Mouse (Mus musculus) hindbrain, embryonic 10.5 days (tissue): ENCODE data around the gene Sept11. TPM values are rescaled to one million over a fixed set of nuclear protein-coding genes. Genes with fewer than 3 reads are reported as not detected.

Source experiments
- DNase-seq: peaks from one replicate; pipeline ENCODE4 v3.0.0-alpha.2; 2017; ENCODE audit warnings: low spot score
- H3K27ac ChIP-seq: fragments of 300-500 bp; sonication (generic); 2 replicates; pipeline ENCODE4 v1.5.1; 2016; ENCODE audit warnings: mild to moderate bottlenecking, moderate library complexity
- H3K27me3 ChIP-seq: fragments of 300-500 bp; sonication (generic); 2 replicates; pipeline ENCODE4 v1.6.1; 2016; ENCODE audit warnings: mild to moderate bottlenecking; ENCODE audit not compliant: poor library complexity, insufficient read depth, severe bottlenecking
- H3K36me3 ChIP-seq: fragments of 300-500 bp; sonication (generic); 2 replicates; pipeline ENCODE4 v1.6.1; 2016; ENCODE audit warnings: mild to moderate bottlenecking, moderate library complexity
- H3K4me1 ChIP-seq: fragments of 300-500 bp; sonication (generic); replicated peaks from 2 replicates; pipeline ENCODE4 v1.6.1; 2016; ENCODE audit warnings: mild to moderate bottlenecking
- H3K4me3 ChIP-seq: fragments of 300-500 bp; sonication (generic); 2 replicates; pipeline ENCODE4 v1.5.1; 2016; ENCODE audit warnings: mild to moderate bottlenecking, moderate library complexity
- H3K9me3 ChIP-seq: fragments of 300-500 bp; sonication (generic); 2 replicates; pipeline ENCODE4 v1.6.1; 2016; ENCODE audit warnings: mild to moderate bottlenecking, moderate library complexity
- WGBS: fragments of 180-500 bp; shearing (Covaris S2); methylation state at CpG from one replicate; pipeline ENCODE4 v1.1.7; 2016; 5-methylcytosine and 5-hydroxymethylcytosine counted together
- polyA plus RNA-seq: library from polyadenylated mRNA; unstranded; fragments of >200 nt; fragmentation: Nextera tagmentation; extraction: Ambion mirVana; gene quantifications from 2 replicates; pipeline ENCODE4 v1.2.1, GENCODE M21; 2016

Gene Sept11
- polyA plus RNA-seq, 1 experiment from 2014 or later: 237 TPM

- DNase-seq: no peak
- Histone ChIP-seq H3K27me3 (no peaks in the 10 kb centered on the region), H3K4me3 (no peak overlapping the region), H3K4me1 (peaks cover 44% of the 10 kb centered on the region), H3K36me3 (peaks cover 66% of the 10 kb centered on the region), H3K9me3 (0 out of 2 replicates have a peak, but pooled peaks cover 2% of the 10 kb centered on the region), H3K27ac (0 out of 2 replicates have a peak overlapping the region, but pooled peaks have one; percentile 40)
- 39% methylated on average over 8 of the region's 8 CpGs for WGBS
These were observed 8.1 kb downstream of the Sept11 start for GRCm38 (mm10) chr5:93101371-93101791.

GRCm38 (mm10) chr5:93103603-93104002 lies 10.4 kb downstream of the Sept11 start:
- no peak overlapping the region for H3K27ac ChIP-seq
- DNase-seq: no peak
- H3K4me3 ChIP-seq: no peak overlapping the region
- H3K4me1 ChIP-seq: peaks cover 22% of the 10 kb centered on the region
- H3K9me3 ChIP-seq: 0 out of 2 replicates have a peak, but pooled peaks cover 2% of the 10 kb centered on the region
- WGBS: 92% methylated on average over 8 of the region's 8 CpGs
- H3K27me3 ChIP-seq: no peaks in the 10 kb centered on the region
- peaks cover 61% of the 10 kb centered on the region for H3K36me3 ChIP-seq

- no peak for DNase-seq
- peaks cover 16% of the 10 kb centered on the region for H3K4me1 ChIP-seq
- H3K36me3 ChIP-seq: peaks cover 63% of the 10 kb centered on the region
- H3K4me3 ChIP-seq: no peak overlapping the region
- 83% methylated on average over 4 of the region's 5 CpGs for WGBS
- no peak overlapping the region for H3K27ac ChIP-seq
- 0 out of 2 replicates have a peak, but pooled peaks cover 2% of the 10 kb centered on the region for H3K9me3 ChIP-seq
- no peaks in the 10 kb centered on the region for H3K27me3 ChIP-seq
These were observed 12.0 kb downstream of the Sept11 start for GRCm38 (mm10) chr5:93104987-93105823.

GRCm38 (mm10) chr5:93106048-93106447 lies 12.8 kb downstream of the Sept11 start:
- 95% methylated on average over 4 of the region's 4 CpGs for WGBS
- H3K27me3 ChIP-seq: no peaks in the 10 kb centered on the region
- no peak overlapping the region for H3K4me3 ChIP-seq
- no peak for DNase-seq
- H3K27ac ChIP-seq: no peak overlapping the region
- H3K36me3 ChIP-seq: peaks cover 63% of the 10 kb centered on the region
- peaks cover 8% of the 10 kb centered on the region for H3K4me1 ChIP-seq
- H3K9me3 ChIP-seq: 0 out of 2 replicates have a peak, but pooled peaks cover 2% of the 10 kb centered on the region

GRCm38 (mm10) chr5:93108703-93109102 lies 15.5 kb downstream of the Sept11 start:
- Histone ChIP-seq H3K4me3 (no peak overlapping the region), H3K27me3 (no peaks in the 10 kb centered on the region), H3K27ac (no peak overlapping the region), H3K36me3 (peaks cover 58% of the 10 kb centered on the region), H3K9me3 (no peaks in the 10 kb centered on the region), H3K4me1 (no peaks in the 10 kb centered on the region)
- DNase-seq: no peak
- WGBS: 88% methylated on average over 4 of the region's 4 CpGs

- peaks cover 52% of the 10 kb centered on the region for H3K36me3 ChIP-seq
- H3K27ac ChIP-seq: no peak overlapping the region
- no peak overlapping the region for H3K4me3 ChIP-seq
- no peaks in the 10 kb centered on the region for H3K27me3 ChIP-seq
- peaks cover 5% of the 10 kb centered on the region for H3K4me1 ChIP-seq
- WGBS: 88% methylated on average over 2 of the region's 2 CpGs
- no peak for DNase-seq
- H3K9me3 ChIP-seq: no peaks in the 10 kb centered on the region
These were observed 16.3 kb downstream of the Sept11 start for GRCm38 (mm10) chr5:93109555-93109954.

- H3K4me1 ChIP-seq: peaks cover 16% of the 10 kb centered on the region
- no peak for DNase-seq
- H3K27ac ChIP-seq: no peak overlapping the region
- no peaks in the 10 kb centered on the region for H3K27me3 ChIP-seq
- H3K4me3 ChIP-seq: no peak overlapping the region
- H3K36me3 ChIP-seq: peaks cover 50% of the 10 kb centered on the region
- WGBS: 91% methylated on average over 3 of the region's 3 CpGs
- H3K9me3 ChIP-seq: no peaks in the 10 kb centered on the region
These were observed 19.1 kb downstream of the Sept11 start for GRCm38 (mm10) chr5:93112290-93112689.

GRCm38 (mm10) chr5:93113517-93113916 lies 20.3 kb downstream of the Sept11 start:
- no peak overlapping the region for H3K27ac ChIP-seq
- no peaks in the 10 kb centered on the region for H3K9me3 ChIP-seq
- DNase-seq: no peak
- peaks cover 56% of the 10 kb centered on the region for H3K36me3 ChIP-seq
- H3K4me1 ChIP-seq: peaks cover 19% of the 10 kb centered on the region
- 92% methylated on average over 5 of the region's 5 CpGs for WGBS
- no peak overlapping the region for H3K4me3 ChIP-seq
- H3K27me3 ChIP-seq: no peaks in the 10 kb centered on the region

GRCm38 (mm10) chr5:93114515-93114914 lies 21.3 kb downstream of the Sept11 start:
- Histone ChIP-seq H3K4me3 (no peak overlapping the region), H3K27ac (peak overlapping the region; percentile 40; the same call in 1 of the 2 replicates), H3K9me3 (no peaks in the 10 kb centered on the region), H3K36me3 (peaks cover 53% of the 10 kb centered on the region), H3K4me1 (peaks cover 19% of the 10 kb centered on the region), H3K27me3 (no peaks in the 10 kb centered on the region)
- 70% methylated on average over 6 of the region's 6 CpGs for WGBS
- DNase-seq: no peak

GRCm38 (mm10) chr5:93115059-93115458 lies 21.8 kb downstream of the Sept11 start:
- no peak overlapping the region for H3K4me3 ChIP-seq

GRCm38 (mm10) chr5:93115854-93116253 lies 22.6 kb downstream of the Sept11 start:
- Histone ChIP-seq H3K27ac (no peak overlapping the region), H3K27me3 (no peaks in the 10 kb centered on the region), H3K4me1 (peaks cover 25% of the 10 kb centered on the region), H3K9me3 (no peaks in the 10 kb centered on the region), H3K36me3 (peaks cover 40% of the 10 kb centered on the region), H3K4me3 (no peak overlapping the region)
- no peak for DNase-seq
- 87% methylated on average over 13 of the region's 13 CpGs for WGBS

More at GRCm38 (mm10) chr5:93115059-93115458, 21.8 kb downstream of the Sept11 start:
- Histone ChIP-seq H3K9me3 (no peaks in the 10 kb centered on the region), H3K27ac (no peak overlapping the region), H3K36me3 (peaks cover 48% of the 10 kb centered on the region), H3K27me3 (no peaks in the 10 kb centered on the region), H3K4me1 (peaks cover 19% of the 10 kb centered on the region)
- WGBS: 77% methylated on average over 6 of the region's 6 CpGs
- no peak for DNase-seq

- H3K27me3 ChIP-seq: no peaks in the 10 kb centered on the region
- no peak for DNase-seq
- H3K27ac ChIP-seq: no peak overlapping the region
- H3K9me3 ChIP-seq: no peaks in the 10 kb centered on the region
- peaks cover 37% of the 10 kb centered on the region for H3K4me1 ChIP-seq
- peaks cover 24% of the 10 kb centered on the region for H3K36me3 ChIP-seq
- H3K4me3 ChIP-seq: no peak overlapping the region
- 79% methylated on average over 8 of the region's 8 CpGs for WGBS
These were observed 24.4 kb downstream of the Sept11 start for GRCm38 (mm10) chr5:93117648-93118047.

GRCm38 (mm10) chr5:93121660-93122059 lies 28.4 kb downstream of the Sept11 start:
- Histone ChIP-seq H3K36me3 (peaks cover 19% of the 10 kb centered on the region), H3K27ac (no peak overlapping the region), H3K4me1 (peaks cover 55% of the 10 kb centered on the region), H3K9me3 (no peaks in the 10 kb centered on the region), H3K27me3 (no peaks in the 10 kb centered on the region), H3K4me3 (no peak overlapping the region)
- WGBS: 89% methylated on average over 8 of the region's 8 CpGs
- DNase-seq: no peak
